Mouse (Mus musculus) MEL (cell line): ENCODE measurements around the gene Adamtsl3. TPM values are rescaled to one million over a fixed set of nuclear protein-coding genes. Genes with fewer than 3 reads are reported as not detected.

ENCODE experiments used
- DNase-seq: peaks from one replicate; pipeline ENCODE4 v3.0.0; 2011; ENCODE audit warnings: low read depth, low spot score
- H3K27ac ChIP-seq: 2 replicates; pipeline ENCODE4 v1.5.1; 2012; ENCODE audit warnings: low read depth, mild to moderate bottlenecking, control low read depth, low read length, moderate library complexity; ENCODE audit not compliant: control insufficient read depth
- H3K27me3 ChIP-seq, 2 experiments: fragments of 150-350 bp in 1 of 2; sonication (generic) in 1 of 2; 2 replicates each; pipeline ENCODE4 v1.6.1; 2012; ENCODE audit warnings: low read length in 2 of 2, mild to moderate bottlenecking in 2 of 2, improper control_type of control experiment in 1 of 2, moderate library complexity in 1 of 2; ENCODE audit not compliant: insufficient read depth in 2 of 2, control insufficient read depth in 1 of 2
- H3K36me3 ChIP-seq, 2 experiments: 2 replicates each; pipeline ENCODE4 v1.6.1; 2012 to 2014; ENCODE audit warnings: low read length in 2 of 2, improper control_type of control experiment in 1 of 2, inconsistent platforms in 1 of 2, mild to moderate bottlenecking in 1 of 2; ENCODE audit not compliant: insufficient read depth in 2 of 2, control insufficient read depth in 1 of 2
- H3K4me1 ChIP-seq, 2 experiments: fragments of 150-350 bp in 1 of 2; sonication (generic) in 1 of 2; 2 replicates each; pipeline ENCODE4 v1.6.1; 2012; ENCODE audit warnings: low read length in 2 of 2, improper control_type of control experiment in 1 of 2, mild to moderate bottlenecking in 1 of 2; ENCODE audit not compliant: insufficient read depth in 2 of 2, control insufficient read depth in 1 of 2
- H3K4me3 ChIP-seq, 2 experiments: fragments of 150-350 bp in 1 of 2; sonication (generic) in 1 of 2; 2 replicates each; pipeline ENCODE4 v1.5.1; 2012; ENCODE audit warnings: low read depth in 2 of 2, low read length in 2 of 2, mild to moderate bottlenecking in 2 of 2, moderate library complexity in 2 of 2, control low read depth in 1 of 2, improper control_type of control experiment in 1 of 2; ENCODE audit not compliant: control insufficient read depth in 1 of 2, insufficient read depth in 1 of 2
- H3K79me2 ChIP-seq: 2 replicates; pipeline ENCODE4 v1.6.1; 2012; ENCODE audit warnings: mild to moderate bottlenecking, low read length, moderate library complexity; ENCODE audit not compliant: control insufficient read depth, poor library complexity, insufficient read depth
- H3K9ac ChIP-seq: 2 replicates; pipeline ENCODE4 v1.6.1; 2012; ENCODE audit warnings: low read depth, mild to moderate bottlenecking, control low read depth, low read length, moderate library complexity; ENCODE audit not compliant: control insufficient read depth, poor library complexity, severe bottlenecking
- H3K9me3 ChIP-seq: fragments of 150-350 bp; sonication (generic); replicated peaks from 2 replicates; pipeline ENCODE4 v1.6.1; 2012; ENCODE audit warnings: mild to moderate bottlenecking, low read length, improper control_type of control experiment, moderate library complexity; ENCODE audit not compliant: insufficient read depth
- EP300 ChIP-seq, 2 experiments: IDR thresholded peaks; 2 replicates each; pipeline ENCODE4 v1.6.1; 2011; ENCODE audit warnings: improper control_type of control experiment in 2 of 2, low read length in 2 of 2, low read depth in 1 of 2, mild to moderate bottlenecking in 1 of 2
- GABPA ChIP-seq: IDR thresholded peaks from 2 replicates; pipeline ENCODE4 v1.6.1; 2012; ENCODE audit warnings: low read depth, mild to moderate bottlenecking, inconsistent platforms, low read length, improper control_type of control experiment, moderate library complexity
- GATA1 ChIP-seq: IDR thresholded peaks from 2 replicates; pipeline ENCODE4 v1.6.1; 2011; ENCODE audit warnings: low read depth, low read length, improper control_type of control experiment
- KAT2A ChIP-seq: conservative IDR thresholded peaks from 2 replicates; pipeline ENCODE4 v1.6.1; 2012; ENCODE audit warnings: low read depth, low read length, improper control_type of control experiment, inconsistent platforms
- MAX ChIP-seq: IDR thresholded peaks from 2 replicates; pipeline ENCODE4 v1.6.1; 2011; ENCODE audit warnings: low read length, improper control_type of control experiment
- MAZ ChIP-seq: IDR thresholded peaks from 2 replicates; pipeline ENCODE4 v1.6.1; 2012; ENCODE audit warnings: low read depth, mild to moderate bottlenecking, inconsistent platforms, low read length, improper control_type of control experiment
- MEF2A ChIP-seq: IDR thresholded peaks from 2 replicates; pipeline ENCODE4 v1.6.1; 2014; ENCODE audit warnings: low read depth, mild to moderate bottlenecking, inconsistent platforms, low read length, improper control_type of control experiment; ENCODE audit not compliant: poor library complexity, insufficient replicate concordance, severe bottlenecking; ENCODE audit errors: extremely low read depth
- MXI1 ChIP-seq: IDR thresholded peaks from 2 replicates; pipeline ENCODE4 v1.6.1; 2011; ENCODE audit warnings: mild to moderate bottlenecking, low read depth, low read length, improper control_type of control experiment
- MYB ChIP-seq: IDR thresholded peaks from 2 replicates; pipeline ENCODE4 v1.6.1; 2011; ENCODE audit warnings: mild to moderate bottlenecking, low read depth, low read length, improper control_type of control experiment
- NELFE ChIP-seq: IDR thresholded peaks from 2 replicates; pipeline ENCODE4 v1.6.1; 2011; ENCODE audit warnings: low read depth, low read length, improper control_type of control experiment
- NRF1 ChIP-seq: IDR thresholded peaks from 2 replicates; pipeline ENCODE4 v1.6.1; 2014; ENCODE audit warnings: low read depth, mild to moderate bottlenecking, inconsistent platforms, low read length, improper control_type of control experiment, moderate library complexity; ENCODE audit not compliant: poor library complexity, insufficient read depth, severe bottlenecking
- RAD21 ChIP-seq: IDR thresholded peaks from 2 replicates; pipeline ENCODE4 v1.6.1; 2011; ENCODE audit warnings: mild to moderate bottlenecking, low read depth, low read length, improper control_type of control experiment
- RCOR1 ChIP-seq: IDR thresholded peaks from 2 replicates; pipeline ENCODE4 v1.6.1; 2012; ENCODE audit warnings: low read depth, mild to moderate bottlenecking, inconsistent platforms, low read length, improper control_type of control experiment
- SIN3A ChIP-seq: IDR thresholded peaks from 2 replicates; pipeline ENCODE4 v1.6.1; 2012; ENCODE audit warnings: low read length, improper control_type of control experiment, inconsistent platforms
- SMC3 ChIP-seq: IDR thresholded peaks from 2 replicates; pipeline ENCODE4 v1.6.1; 2011; ENCODE audit warnings: low read depth, low read length, improper control_type of control experiment
- TAL1 ChIP-seq: IDR thresholded peaks from 2 replicates; pipeline ENCODE4 v1.6.1; 2012; ENCODE audit warnings: mild to moderate bottlenecking, inconsistent platforms, low read length, moderate library complexity, mixed read lengths
- TBP ChIP-seq: IDR thresholded peaks from 2 replicates; pipeline ENCODE4 v1.8.0; 2011; ENCODE audit warnings: low read depth, low read length, improper control_type of control experiment
- TCF12 ChIP-seq: IDR thresholded peaks from 2 replicates; pipeline ENCODE4 v1.6.1; 2014; ENCODE audit warnings: low read depth, mild to moderate bottlenecking, inconsistent platforms, low read length, improper control_type of control experiment, moderate library complexity
- UBTF ChIP-seq: IDR thresholded peaks from 2 replicates; pipeline ENCODE4 v1.6.1; 2012; ENCODE audit warnings: low read depth, mild to moderate bottlenecking, inconsistent platforms, low read length, improper control_type of control experiment, moderate library complexity, borderline replicate concordance; ENCODE audit not compliant: insufficient read depth
- ZC3H11A ChIP-seq: IDR thresholded peaks from 2 replicates; pipeline ENCODE4 v1.6.1; 2012; ENCODE audit warnings: low read depth, mild to moderate bottlenecking, inconsistent platforms, low read length, improper control_type of control experiment
- ZKSCAN1 ChIP-seq: IDR thresholded peaks from 2 replicates; pipeline ENCODE4 v1.6.1; 2012; ENCODE audit warnings: low read depth, mild to moderate bottlenecking, inconsistent platforms, low read length, improper control_type of control experiment, moderate library complexity
- ZMIZ1 ChIP-seq: IDR thresholded peaks from 2 replicates; pipeline ENCODE4 v1.6.1; 2012; ENCODE audit warnings: low read depth, mild to moderate bottlenecking, inconsistent platforms, low read length, improper control_type of control experiment, moderate library complexity
- ZNF384 ChIP-seq: IDR thresholded peaks from 2 replicates; pipeline ENCODE4 v1.6.1; 2012; ENCODE audit warnings: low read depth, mild to moderate bottlenecking, inconsistent platforms, low read length, improper control_type of control experiment
- polyA plus RNA-seq, 2 experiments: library from polyadenylated mRNA; stranded (reverse) in 1 of 2; unstranded in 1 of 2; fragments of >175 nt in 1 of 2; fragments of >200 nt in 1 of 2; gene quantifications; 2 replicates each; pipeline versions ENCODE4 v1.2.1 to v1.2.4; 2012; ENCODE audit warnings: low replicate concordance in 2 of 2, low read depth in 1 of 2; ENCODE audit not compliant: insufficient read length in 2 of 2, insufficient read depth in 1 of 2, missing spikeins in 1 of 2
- total RNA-seq: library from RNA; depleted of rRNA; stranded (reverse); fragments of 300-350 nt; gene quantifications from 2 replicates; pipeline ENCODE4 v1.2.3, GENCODE M21; 2012

Adamtsl3 gene
- total and polyA plus RNA-seq, 3 experiments: not detected

DNA sequence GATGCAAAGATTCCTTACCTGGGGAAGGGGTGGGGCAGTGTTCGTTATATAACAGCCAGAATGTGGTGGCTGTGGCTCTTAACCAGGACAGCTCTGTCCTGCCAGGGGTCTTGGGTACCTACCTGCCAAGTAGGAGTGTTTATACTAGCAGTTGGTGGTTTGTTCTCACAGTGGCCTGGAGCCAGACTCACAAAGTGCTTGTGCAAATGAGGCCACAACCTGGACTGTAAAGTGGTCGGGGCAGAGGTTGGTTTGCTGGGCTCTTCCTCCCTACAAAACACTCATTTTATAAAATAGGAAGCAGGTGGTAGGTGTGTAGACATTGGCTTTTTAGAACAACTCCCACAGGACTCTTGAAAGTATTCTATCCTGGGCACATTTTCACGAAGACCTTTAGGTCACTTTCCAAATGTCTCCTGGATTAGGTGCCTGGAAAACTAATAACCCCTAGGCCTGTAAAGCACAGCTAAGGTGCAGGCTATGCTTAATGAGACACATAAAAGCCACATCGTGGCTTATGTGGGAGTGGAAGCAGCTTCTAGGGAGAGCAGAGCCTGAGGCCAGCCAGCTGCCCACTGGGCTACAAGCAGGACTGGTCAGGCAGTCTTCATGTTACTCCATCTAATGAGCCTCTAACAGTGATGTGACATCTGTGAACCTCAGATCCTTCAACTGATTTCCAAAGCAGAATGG, 47.5 kb downstream of the Adamtsl3 start:
- H3K9me3 ChIP-seq: no peaks in the 10 kb centered on the region
- no peak for TF ChIP-seq RAD21
- TF ChIP-seq MXI1: no peak
- no peak for TF ChIP-seq GATA1
- no peak for TF ChIP-seq MEF2A
- no peak for TF ChIP-seq GABPA
- TF ChIP-seq RCOR1: no peak
- TF ChIP-seq KAT2A: no peak
- TF ChIP-seq MYB: no peak
- no peak for TF ChIP-seq EP300 (IDR thresholded peaks at IDR 0.05; ENCODE audit: low read depth in 1 of 2, low read length in 2 of 2)
- TF ChIP-seq NELFE: no peak
- TF ChIP-seq, all 39 proteins: peak for 0
- Histone ChIP-seq H3K27ac (no peak overlapping the region), H3K36me3 (no peaks in the 10 kb centered on the region), H3K27me3 (no peaks in the 10 kb centered on the region), H3K79me2 (no peaks in the 10 kb centered on the region), H3K4me3 (no peak overlapping the region), H3K4me1 (no peaks in the 10 kb centered on the region), H3K9ac (no peak overlapping the region)
- no peak for DNase-seq

DNA sequence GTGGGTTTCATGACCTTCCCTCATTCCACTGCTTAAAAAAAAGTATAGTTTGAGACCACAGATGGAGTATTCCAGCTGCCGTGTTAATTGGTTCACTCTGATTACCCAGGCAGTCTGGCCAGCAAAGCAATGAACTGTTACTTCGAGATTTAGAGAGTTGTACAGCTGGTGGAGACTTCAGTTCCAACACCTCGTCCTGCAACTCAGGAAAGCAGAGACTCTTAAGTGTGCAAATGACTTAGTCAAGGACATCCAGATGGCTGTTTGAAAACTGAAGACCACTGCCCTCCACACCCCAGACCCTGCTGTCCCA, 48.0 kb downstream of the Adamtsl3 start:
- Histone ChIP-seq H3K79me2 (no peaks in the 10 kb centered on the region), H3K27ac (no peak overlapping the region), H3K4me3 (no peak overlapping the region), H3K9me3 (no peaks in the 10 kb centered on the region), H3K36me3 (no peaks in the 10 kb centered on the region), H3K9ac (no peak overlapping the region), H3K27me3 (no peaks in the 10 kb centered on the region), H3K4me1 (no peaks in the 10 kb centered on the region)
- DNase-seq: no peak
- TF ChIP-seq MAX: no peak
- no peak for TF ChIP-seq ZKSCAN1
- no peak for TF ChIP-seq RAD21
- TF ChIP-seq SIN3A: no peak
- no peak for TF ChIP-seq ZNF384
- no peak for TF ChIP-seq MXI1
- TF ChIP-seq GATA1: no peak
- TF ChIP-seq ZMIZ1: no peak

DNA sequence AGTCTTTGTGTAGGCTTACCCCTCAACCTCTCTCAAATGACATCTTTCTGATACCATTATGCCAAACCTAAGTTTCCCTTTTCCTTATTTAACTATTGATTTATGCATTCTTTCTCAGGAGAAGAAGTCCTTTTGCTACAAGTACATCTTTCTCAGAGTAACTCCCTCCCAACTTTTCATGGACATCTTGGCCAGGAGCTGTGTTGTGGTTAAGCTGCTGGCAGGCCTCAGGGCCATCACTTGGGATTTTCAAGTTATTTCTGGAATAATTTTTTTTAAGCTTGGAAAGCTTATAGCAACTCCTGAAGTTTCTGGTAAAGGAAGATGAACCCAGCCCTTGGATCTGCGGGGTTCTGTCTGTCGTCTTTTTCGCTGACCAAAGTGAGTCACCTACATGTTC, 51.6 kb downstream of the Adamtsl3 start:
- Histone ChIP-seq H3K9ac (no peak overlapping the region), H3K9me3 (no peaks in the 10 kb centered on the region), H3K27me3 (no peaks in the 10 kb centered on the region), H3K79me2 (no peaks in the 10 kb centered on the region), H3K4me1 (no peaks in the 10 kb centered on the region), H3K4me3 (no peak overlapping the region), H3K27ac (no peak overlapping the region), H3K36me3 (no peaks in the 10 kb centered on the region)
- no peak for DNase-seq
- TF ChIP-seq SIN3A (no peak), UBTF (no peak), TBP (no peak), SMC3 (no peak), ZC3H11A (no peak), MEF2A (no peak), RAD21 (no peak), NELFE (no peak), ZKSCAN1 (no peak), MAZ (no peak), TCF12 (no peak), TAL1 (no peak), NRF1 (no peak), ZNF384 (no peak)
